Mouse (Mus musculus) urinary bladder, postnatal 0 days (tissue): ENCODE measurements around the gene Fnbp1l. TPM values are rescaled to one million over a fixed set of nuclear protein-coding genes. Genes with fewer than 3 reads are reported as not detected.

Experiments
- microRNA-seq: library from miRNA; unstranded; fragments of <30 nt; microRNA quantifications from one replicate; pipeline ENCODE4, GENCODE M21; 2016
- polyA plus RNA-seq: library from polyadenylated mRNA; unstranded; fragments of >200 nt; fragmentation: Nextera tagmentation; extraction: Ambion mirVana; gene quantifications from 2 replicates; pipeline ENCODE4 v1.2.1, GENCODE M21; 2015

The Fnbp1l gene
- polyA plus RNA-seq: 18.2 and 22.4 TPM in 2 replicates

DNA sequence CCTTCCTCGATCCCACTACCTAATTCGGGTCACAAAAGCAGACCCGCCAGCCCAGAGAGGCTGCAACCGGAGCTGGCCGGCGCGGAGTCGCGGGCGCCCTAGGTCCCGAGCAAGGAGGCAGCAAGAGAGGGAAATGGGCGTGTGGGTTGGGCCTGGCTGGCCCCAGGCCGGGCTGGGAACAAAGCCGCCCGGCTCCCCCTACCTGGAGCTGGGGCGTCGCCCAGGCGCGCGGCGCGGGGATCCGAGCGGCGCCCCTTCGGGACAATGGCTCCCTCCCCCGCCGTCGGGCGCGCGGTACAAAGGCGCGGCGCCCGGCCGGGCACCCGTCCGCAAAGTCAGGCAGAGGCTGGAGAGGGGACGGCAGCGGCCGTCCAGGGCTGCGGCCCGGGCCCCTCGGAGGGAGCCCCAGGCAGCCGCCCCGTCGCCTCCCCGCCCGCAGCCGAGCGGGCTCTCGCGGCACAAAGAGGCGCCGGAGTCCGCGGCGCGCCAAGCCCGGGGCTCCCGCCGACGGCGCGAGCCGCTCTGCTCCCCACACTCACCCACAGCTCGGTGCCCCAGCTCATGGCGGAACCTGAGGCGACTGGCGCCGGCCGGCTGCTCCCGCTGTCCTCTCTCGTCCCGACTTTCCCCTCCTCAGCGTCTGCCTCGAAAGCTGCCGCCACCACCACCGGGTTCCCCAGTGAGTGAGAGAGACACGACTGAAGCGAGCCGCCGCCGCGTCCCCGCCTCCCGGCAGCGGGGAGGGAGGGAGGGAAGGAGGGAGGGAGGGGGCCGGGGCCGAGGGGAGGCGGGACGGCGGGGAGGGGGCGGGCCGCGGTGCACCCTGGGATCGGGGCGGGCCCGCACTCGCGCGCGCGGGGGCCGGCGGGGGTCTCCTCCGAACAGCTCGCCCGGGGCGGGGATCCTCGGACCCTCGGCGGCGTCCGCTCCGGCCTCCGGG is at the start of gene Fnbp1l:
TSS of gene Fnbp1l (minus strand) at position 725 of the 940 bp plus-strand sequence.

Small RNAs within 50 kb of the gene (microRNA-seq; reads per million reads assigned to microRNA genes)
- gene Mir7657: not detected

Other genes starting within 250 kb of the Fnbp1l start
- 17.0 and 18.9 TPM in 2 replicates for gene Pde5a, start 109.2 kb upstream of the Fnbp1l start, polyA plus RNA-seq